Mouse (Mus musculus) hindbrain, embryonic 16.5 days (tissue): ENCODE data around the gene Ttll1. TPM values are rescaled to one million over a fixed set of nuclear protein-coding genes. Genes with fewer than 3 reads are reported as not detected.

Source experiments
- ATAC-seq: fragments of 200-750 bp; cut with Nextera tagmentation; 2 replicates; pipeline ENCODE4 v1.8.0; 2017; ENCODE audit warnings: moderate TSS enrichment, moderate library complexity
- H3K27ac ChIP-seq: fragments of 300-500 bp; sonication (generic); 2 replicates; pipeline ENCODE4 v1.5.1; 2014; ENCODE audit warnings: low read depth, mild to moderate bottlenecking, control low read depth, low read length, moderate library complexity
- H3K27me3 ChIP-seq: fragments of 300-500 bp; sonication (generic); replicated peaks from 2 replicates; pipeline ENCODE4 v1.6.1; 2014; ENCODE audit warnings: low read length; ENCODE audit not compliant: control insufficient read depth, insufficient read depth
- H3K36me3 ChIP-seq: fragments of 300-500 bp; sonication (generic); 2 replicates; pipeline ENCODE4 v1.6.1; 2014; ENCODE audit warnings: mild to moderate bottlenecking, low read length, moderate library complexity, mixed read lengths; ENCODE audit not compliant: control insufficient read depth, insufficient read depth
- H3K4me1 ChIP-seq: fragments of 300-500 bp; sonication (generic); 2 replicates; pipeline ENCODE4 v1.6.1; 2014; ENCODE audit warnings: low read depth, low read length; ENCODE audit not compliant: control insufficient read depth, insufficient read depth
- H3K4me2 ChIP-seq: fragments of 300-500 bp; sonication (generic); 2 replicates; pipeline ENCODE4 v1.6.1; 2014; ENCODE audit warnings: mild to moderate bottlenecking, low read length, control low read depth, moderate library complexity
- H3K4me3 ChIP-seq: fragments of 300-500 bp; sonication (generic); 2 replicates; pipeline ENCODE4 v1.5.1; 2014; ENCODE audit warnings: mild to moderate bottlenecking, low read length, control low read depth, moderate library complexity
- H3K9ac ChIP-seq: fragments of 300-500 bp; sonication (generic); 2 replicates; pipeline ENCODE4 v1.6.1; 2014; ENCODE audit warnings: low read depth, mild to moderate bottlenecking, control low read depth, low read length, moderate library complexity
- H3K9me3 ChIP-seq: fragments of 300-500 bp; sonication (generic); 2 replicates; pipeline ENCODE4 v1.6.1; 2014; ENCODE audit warnings: mild to moderate bottlenecking, low read length, moderate library complexity; ENCODE audit not compliant: control insufficient read depth
- WGBS: fragments of 180-500 bp; shearing (Covaris S2); extraction: QIAGEN DNeasy Blood & Tissue Kit; methylation state at CpG from one replicate; pipeline ENCODE4 v1.1.7; 2014; 5-methylcytosine and 5-hydroxymethylcytosine counted together
- polyA plus RNA-seq: library from polyadenylated mRNA; unstranded; fragments of >200 nt; fragmentation: Nextera tagmentation; extraction: Ambion mirVana; gene quantifications from 2 replicates; pipeline ENCODE4 v1.2.1, GENCODE M21; 2015

Ttll1 gene
- polyA plus RNA-seq, 1 experiment from 2014 or later: 119 TPM

- no peak overlapping the region for H3K27ac ChIP-seq
- peaks cover 66% of the 10 kb centered on the region for H3K36me3 ChIP-seq
- H3K4me2 ChIP-seq: no peak overlapping the region
- H3K4me1 ChIP-seq: no peaks in the 10 kb centered on the region
- ATAC-seq: no peak
- whole genome bisulfite sequencing: 81% methylated on average over 7 of the region's 7 CpGs
- no peak overlapping the region for H3K9ac ChIP-seq
- no peaks in the 10 kb centered on the region for H3K27me3 ChIP-seq
- H3K4me3 ChIP-seq: no peak overlapping the region
- no peaks in the 10 kb centered on the region for H3K9me3 ChIP-seq
Observed at GRCm38 (mm10) chr15:83493856-83494571, 16.7 kb downstream of the Ttll1 start.

GRCm38 (mm10) chr15:83491891-83492290, 18.8 kb downstream of the Ttll1 start:
- ATAC-seq: no peak
- H3K9me3 ChIP-seq: no peaks in the 10 kb centered on the region
- no peak overlapping the region for H3K4me2 ChIP-seq
- no peak overlapping the region for H3K9ac ChIP-seq
- no peaks in the 10 kb centered on the region for H3K4me1 ChIP-seq
- H3K36me3 ChIP-seq: peaks cover 56% of the 10 kb centered on the region
- no peak overlapping the region for H3K4me3 ChIP-seq
- 92% methylated on average over 5 of the region's 5 CpGs for WGBS
- no peak overlapping the region for H3K27ac ChIP-seq
- H3K27me3 ChIP-seq: no peaks in the 10 kb centered on the region

GRCm38 (mm10) chr15:83489471-83489870, 21.2 kb downstream of the Ttll1 start:
- Histone ChIP-seq H3K27me3 (no peaks in the 10 kb centered on the region), H3K36me3 (peaks cover 47% of the 10 kb centered on the region), H3K27ac (no peak overlapping the region), H3K4me3 (no peak overlapping the region), H3K4me1 (no peaks in the 10 kb centered on the region), H3K4me2 (no peak overlapping the region), H3K9me3 (no peaks in the 10 kb centered on the region), H3K9ac (no peak overlapping the region)
- no peak for ATAC-seq
- WGBS: 92% methylated on average over 20 of the region's 20 CpGs

GRCm38 (mm10) chr15:83487477-83488115, 23.1 kb downstream of the Ttll1 start:
- ATAC-seq: no peak
- no peak overlapping the region for H3K9ac ChIP-seq
- no peaks in the 10 kb centered on the region for H3K9me3 ChIP-seq
- no peaks in the 10 kb centered on the region for H3K27me3 ChIP-seq
- peaks cover 41% of the 10 kb centered on the region for H3K36me3 ChIP-seq
- H3K4me2 ChIP-seq: no peak overlapping the region
- H3K27ac ChIP-seq: no peak overlapping the region
- 69% methylated on average over 9 of the region's 9 CpGs for WGBS
- no peaks in the 10 kb centered on the region for H3K4me1 ChIP-seq
- H3K4me3 ChIP-seq: no peak overlapping the region

- Histone ChIP-seq H3K9ac (no peak overlapping the region), H3K4me3 (no peak overlapping the region), H3K4me2 (no peak overlapping the region), H3K36me3 (peaks cover 19% of the 10 kb centered on the region), H3K9me3 (no peaks in the 10 kb centered on the region), H3K27ac (no peak overlapping the region), H3K4me1 (no peaks in the 10 kb centered on the region), H3K27me3 (no peaks in the 10 kb centered on the region)
- 93% methylated on average over 10 of the region's 10 CpGs for WGBS
- ATAC-seq: no peak
Observed at GRCm38 (mm10) chr15:83484311-83484710, 26.4 kb downstream of the Ttll1 start.

GRCm38 (mm10) chr15:83483482-83483881, 27.2 kb downstream of the Ttll1 start:
- H3K9me3 ChIP-seq: no peaks in the 10 kb centered on the region

GRCm38 (mm10) chr15:83482645-83483224, 28.0 kb downstream of the Ttll1 start:
- Histone ChIP-seq H3K9me3 (no peaks in the 10 kb centered on the region), H3K9ac (no peak overlapping the region), H3K27me3 (no peaks in the 10 kb centered on the region), H3K36me3 (peaks cover 16% of the 10 kb centered on the region), H3K27ac (no peak overlapping the region), H3K4me2 (no peak overlapping the region), H3K4me3 (no peak overlapping the region), H3K4me1 (no peaks in the 10 kb centered on the region)
- WGBS: 64% methylated on average over 8 of the region's 8 CpGs
- no peak for ATAC-seq

More at GRCm38 (mm10) chr15:83483482-83483881, 27.2 kb downstream of the Ttll1 start:
- H3K9ac ChIP-seq: no peak overlapping the region
- H3K4me3 ChIP-seq: no peak overlapping the region
- peaks cover 19% of the 10 kb centered on the region for H3K36me3 ChIP-seq
- H3K27me3 ChIP-seq: no peaks in the 10 kb centered on the region
- no peak for ATAC-seq
- H3K4me1 ChIP-seq: no peaks in the 10 kb centered on the region
- no peak overlapping the region for H3K4me2 ChIP-seq
- no peak overlapping the region for H3K27ac ChIP-seq
- WGBS: 63% methylated on average over 2 of the region's 2 CpGs

- no peak overlapping the region for H3K9ac ChIP-seq
- no peaks in the 10 kb centered on the region for H3K27me3 ChIP-seq
- no peak overlapping the region for H3K4me3 ChIP-seq
- 73% methylated on average over 10 of the region's 10 CpGs for WGBS
- no peak overlapping the region for H3K27ac ChIP-seq
- no peak for ATAC-seq
- no peak overlapping the region for H3K4me2 ChIP-seq
- H3K9me3 ChIP-seq: no peaks in the 10 kb centered on the region
- peaks cover 9% of the 10 kb centered on the region for H3K36me3 ChIP-seq
- no peaks in the 10 kb centered on the region for H3K4me1 ChIP-seq
Observed at GRCm38 (mm10) chr15:83481236-83481780, 29.4 kb downstream of the Ttll1 start.

- no peak for ATAC-seq
- H3K27me3 ChIP-seq: no peaks in the 10 kb centered on the region
- H3K4me3 ChIP-seq: no peak overlapping the region
- no peak overlapping the region for H3K4me2 ChIP-seq
- no peaks in the 10 kb centered on the region for H3K9me3 ChIP-seq
- H3K36me3 ChIP-seq: peaks cover 5% of the 10 kb centered on the region
- H3K27ac ChIP-seq: no peak overlapping the region
- H3K9ac ChIP-seq: no peak overlapping the region
- H3K4me1 ChIP-seq: no peaks in the 10 kb centered on the region
- WGBS: 82% methylated on average over 4 of the region's 4 CpGs
Observed at GRCm38 (mm10) chr15:83479818-83480217, 30.9 kb downstream of the Ttll1 start.
